Comparison of ENCODE assay signal across 8 mouse cellular contexts in the genomic region with DNA sequence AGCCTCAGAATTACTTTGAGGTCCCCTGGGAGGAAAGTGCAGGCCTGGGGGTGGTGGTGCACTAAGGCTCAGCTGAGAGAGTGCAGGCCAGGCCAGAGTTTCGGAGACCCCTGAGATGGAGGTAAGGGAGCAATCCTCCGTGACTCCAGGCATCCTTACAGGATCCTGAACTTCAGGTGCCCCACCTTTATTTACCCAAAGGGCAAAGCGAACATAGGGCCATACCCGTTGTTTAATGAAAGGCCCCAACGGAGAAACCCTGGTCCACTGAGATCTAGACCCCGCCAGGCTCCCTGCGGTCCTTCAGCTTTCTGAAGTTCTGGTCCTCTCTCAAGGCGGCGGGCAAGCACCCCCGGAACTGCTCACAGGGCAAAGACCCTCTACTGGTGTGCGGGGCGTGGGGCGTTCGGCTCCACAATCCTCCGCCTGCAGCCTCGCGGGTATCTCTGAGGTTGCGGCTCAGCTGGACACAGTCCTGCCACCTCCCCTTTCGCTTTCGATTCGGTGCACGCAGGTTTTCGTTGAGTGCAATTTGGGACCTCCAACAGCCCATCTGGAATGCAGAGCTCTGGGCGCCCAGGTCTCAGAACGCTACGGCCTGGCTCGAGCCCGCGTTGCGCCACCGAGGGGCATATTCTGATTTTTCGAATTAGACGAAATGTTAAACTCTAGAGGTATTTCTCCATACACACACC. TPM values are rescaled to one million over a fixed set of nuclear protein-coding genes. Genes with fewer than 3 reads are reported as not detected.
A peak's percentile ranks its signal among the peaks of the same experiment; 100 is the strongest.
DNase-seq lines count a peak whose midpoint lies in the region; ATAC-seq and TF ChIP-seq lines count a peak whose summit lies in the region.

No protein-coding gene starts in this region.

- no peak for TF ChIP-seq CTCF in embryonic fibroblast, embryonic 13.5 days (IDR thresholded peaks at IDR 0.05; ENCODE audit: borderline replicate concordance, insufficient read depth, low read length)
- TF ChIP-seq CTCF in lung, adult 2 months (IDR thresholded peaks at IDR 0.05; ENCODE audit: insufficient read depth, low read length) = no peak

- no peaks in the 10 kb centered on the region for H3K9me3 ChIP-seq in intestine, embryonic 15.5 days
- H3K9me3 ChIP-seq in stomach, embryonic 14.5 days (ENCODE audit: control insufficient read depth, low read depth, low read length) = no peaks in the 10 kb centered on the region

- peak; percentile 28 for DNase-seq in adrenal gland, postnatal 10 days
- no peak for DNase-seq in adrenal gland, adult 8-10 months
- DNase-seq in lung, adult 2 months = peak; percentile 39
- no peak for DNase-seq in right cerebral cortex, postnatal 25 days
- DNase-seq in frontal cortex, postnatal 25 days (ENCODE audit: low spot score in 2 of 2) = no peak

- no peaks in the 10 kb centered on the region for H3K36me3 ChIP-seq in intestine, embryonic 15.5 days
- no peaks in the 10 kb centered on the region for H3K36me3 ChIP-seq in stomach, embryonic 14.5 days (ENCODE audit: control insufficient read depth, insufficient read depth, low read length)

- no peak overlapping the region for H3K9ac ChIP-seq in intestine, embryonic 15.5 days
- H3K9ac ChIP-seq in stomach, embryonic 14.5 days (replicated peaks; ENCODE audit: low read depth, low read length) = no peak overlapping the region

- TF ChIP-seq POLR2A in embryonic fibroblast, embryonic 13.5 days (IDR thresholded peaks at IDR 0.05; ENCODE audit: low read depth, low read length) = no peak
- TF ChIP-seq POLR2A in lung, adult 2 months (IDR thresholded peaks at IDR 0.05; ENCODE audit: borderline replicate concordance, extremely low read depth, low read depth, low read length) = no peak

- H3K4me2 ChIP-seq in intestine, embryonic 15.5 days (replicated peaks) = peak overlapping the region; percentile 54
- H3K4me2 ChIP-seq in stomach, embryonic 14.5 days (replicated peaks; ENCODE audit: low read depth, low read length) = peak overlapping the region; percentile 24

- H3K27me3 ChIP-seq in intestine, embryonic 15.5 days (replicated peaks) = peaks cover 90% of the 10 kb centered on the region
- peaks cover 61% of the 10 kb centered on the region for H3K27me3 ChIP-seq in stomach, embryonic 14.5 days (ENCODE audit: control insufficient read depth, insufficient read depth, low read length)

- no peak for ATAC-seq in intestine, embryonic 15.5 days
- no peak for ATAC-seq in stomach, embryonic 14.5 days (ENCODE audit: insufficient number of reproducible peaks, insufficient read depth, low FRiP score, low read depth)

- H3K4me1 ChIP-seq in embryonic fibroblast, embryonic 13.5 days (ENCODE audit: control insufficient read depth, insufficient read depth, low read length) = no peaks in the 10 kb centered on the region
- H3K4me1 ChIP-seq in intestine, embryonic 15.5 days (replicated peaks) = peaks cover 26% of the 10 kb centered on the region
- H3K4me1 ChIP-seq in lung, adult 2 months (ENCODE audit: control insufficient read depth, insufficient read depth, low read length) = peaks cover 5% of the 10 kb centered on the region; the same call in 1 of the 2 replicates
- H3K4me1 ChIP-seq in stomach, embryonic 14.5 days (ENCODE audit: control insufficient read depth, insufficient read depth, low read length) = peaks cover 13% of the 10 kb centered on the region; the same call in 1 of the 2 replicates

- H3K27ac ChIP-seq in embryonic fibroblast, embryonic 13.5 days (ENCODE audit: insufficient read depth, low read length) = no peak overlapping the region
- no peak overlapping the region for H3K27ac ChIP-seq in intestine, embryonic 15.5 days
- no peak overlapping the region for H3K27ac ChIP-seq in stomach, embryonic 14.5 days (ENCODE audit: low read length)

- WGBS in intestine, embryonic 15.5 days = 15% methylated on average over 33 of the region's 33 CpGs
- WGBS in lung, adult 2 months = 32% methylated on average over 33 of the region's 33 CpGs
- WGBS in stomach, embryonic 14.5 days = 14% methylated on average over 33 of the region's 33 CpGs

- H3K4me3 ChIP-seq in embryonic fibroblast, embryonic 13.5 days (ENCODE audit: insufficient read depth, low read length) = peak overlapping the region; percentile 9
- H3K4me3 ChIP-seq in intestine, embryonic 15.5 days (replicated peaks) = peak overlapping the region; percentile 30
- peak overlapping the region; percentile 25 for H3K4me3 ChIP-seq in lung, adult 2 months (replicated peaks; ENCODE audit: extremely low read depth, low read depth, low read length)
- H3K4me3 ChIP-seq in stomach, embryonic 14.5 days (ENCODE audit: low read depth, low read length) = peak overlapping the region; percentile 14

RNA-seq across cellular contexts. Expression of gene Alx4, which starts 3.6 kb away (rescaled TPM):
- total RNA-seq in adrenal gland, postnatal 10 days (2021) = under 1 TPM; 0.48 to 0.51 TPM
- under 1 TPM; 0.26 to 0.43 (median 0.35) TPM for total RNA-seq in adrenal gland, adult 8-10 months (2022)
- 3.3 and 8.3 TPM in 2 replicates for polyA plus RNA-seq in embryonic fibroblast, embryonic 13.5 days (2011; ENCODE audit: insufficient read length, low read depth, missing spikeins)
- polyA plus RNA-seq in intestine, embryonic 15.5 days (2015; fragmentation: Nextera tagmentation; extraction: Ambion mirVana) = 0.14 and 0.19 TPM in 2 replicates
- polyA plus RNA-seq in lung, adult 2 months (2012; rRNA removed) = 0.24 and 0.47 TPM in 2 replicates
- 0.06 TPM in 1 of 2 replicates, not detected in the other for polyA plus RNA-seq in stomach, embryonic 14.5 days (2014; fragmentation: Nextera tagmentation; extraction: Ambion mirVana)

Comparison
In these comparisons a context has a peak if more than half of its experiments do, and no peak if none do; other contexts are left out.
1. DNase-seq: peak in adrenal gland, postnatal 10 days (single experiment) and lung, adult 2 months (single experiment); none in adrenal gland, adult 8-10 months (single experiment), right cerebral cortex, postnatal 25 days (single experiment) and frontal cortex, postnatal 25 days (0 of 2).
2. Peak in every context shown above with its lines, with median percentiles within 50 percentile points of each other: H3K4me3 ChIP-seq.